Mouse (Mus musculus) liver, embryonic 12.5 days (tissue): Measurements from ENCODE around the gene Arf1. TPM values are rescaled to one million over a fixed set of nuclear protein-coding genes. Genes with fewer than 3 reads are reported as not detected.

ENCODE experiments used
- ATAC-seq: fragments of 200-750 bp; cut with Nextera tagmentation; 2 replicates; pipeline ENCODE4 v1.8.0; 2017; ENCODE audit warnings: moderate number of reproducible peaks, mild to moderate bottlenecking, moderate library complexity
- H3K27ac ChIP-seq: fragments of 300-500 bp; sonication (generic); 2 replicates; pipeline ENCODE4 v1.5.1; 2016; ENCODE audit warnings: mild to moderate bottlenecking
- H3K27me3 ChIP-seq: fragments of 300-500 bp; sonication (generic); replicated peaks from 2 replicates; pipeline ENCODE4 v1.6.1; 2016; ENCODE audit warnings: mild to moderate bottlenecking, moderate library complexity
- H3K36me3 ChIP-seq: fragments of 300-500 bp; sonication (generic); 2 replicates; pipeline ENCODE4 v1.6.1; 2016; ENCODE audit warnings: mild to moderate bottlenecking, moderate library complexity
- H3K4me1 ChIP-seq: fragments of 300-500 bp; sonication (generic); 2 replicates; pipeline ENCODE4 v1.6.1; 2016
- H3K4me2 ChIP-seq: fragments of 300-500 bp; sonication (generic); 2 replicates; pipeline ENCODE4 v1.6.1; 2016; ENCODE audit warnings: mild to moderate bottlenecking, moderate library complexity
- H3K4me3 ChIP-seq: fragments of 300-500 bp; sonication (generic); 2 replicates; pipeline ENCODE4 v1.5.1; 2016; ENCODE audit warnings: mild to moderate bottlenecking, moderate library complexity
- H3K9ac ChIP-seq: fragments of 300-500 bp; sonication (generic); 2 replicates; pipeline ENCODE4 v1.6.1; 2016; ENCODE audit warnings: mild to moderate bottlenecking, moderate library complexity
- H3K9me3 ChIP-seq: fragments of 300-500 bp; sonication (generic); replicated peaks from 2 replicates; pipeline ENCODE4 v1.6.1; 2016; ENCODE audit warnings: mild to moderate bottlenecking, moderate library complexity
- WGBS: fragments of 180-500 bp; shearing (Covaris S2); methylation state at CpG from one replicate; pipeline ENCODE4 v1.1.7; 2016; ENCODE audit not compliant: insufficient replicate concordance; 5-methylcytosine and 5-hydroxymethylcytosine counted together
- polyA plus RNA-seq: library from polyadenylated mRNA; unstranded; fragments of >200 nt; fragmentation: Nextera tagmentation; extraction: Ambion mirVana; gene quantifications from 2 replicates; pipeline ENCODE4 v1.2.1, GENCODE M21; 2016

Arf1 gene
- 341 TPM in 2 replicates for polyA plus RNA-seq

- no peaks in the 10 kb centered on the region for H3K9me3 ChIP-seq
- peak; percentile 95 for ATAC-seq
- peaks cover 19% of the 10 kb centered on the region for H3K27me3 ChIP-seq
- H3K36me3 ChIP-seq: peaks cover 22% of the 10 kb centered on the region
- peak within 1 kb of the TSS; percentile 97 for H3K27ac ChIP-seq
- peaks cover 55% of the 10 kb centered on the region for H3K4me1 ChIP-seq
- peak within 1 kb of the TSS; percentile 96 for H3K4me3 ChIP-seq
- 4% methylated on average over 59 of the region's 59 CpGs for WGBS
- peak within 1 kb of the TSS; percentile 99 for H3K9ac ChIP-seq
- peak within 1 kb of the TSS; percentile 86 for H3K4me2 ChIP-seq
These were observed at the start of gene Arf1 for GRCm38 (mm10) chr11:59228122-59228953. Gene Arf1, minus strand, starts transcription at chr11:59228270.

- Histone ChIP-seq H3K27me3 (peaks cover 98% of the 10 kb centered on the region), H3K4me1 (no peaks in the 10 kb centered on the region), H3K4me3 (no peak overlapping the region), H3K9ac (no peak overlapping the region), H3K27ac (no peak overlapping the region), H3K9me3 (no peaks in the 10 kb centered on the region), H3K36me3 (no peaks in the 10 kb centered on the region), H3K4me2 (no peak overlapping the region)
- ATAC-seq: no peak
- 5% methylated on average over 2 of the region's 2 CpGs for WGBS
These were observed 48.8 kb upstream of the Arf1 start for GRCm38 (mm10) chr11:59276877-59277276.

DNA sequence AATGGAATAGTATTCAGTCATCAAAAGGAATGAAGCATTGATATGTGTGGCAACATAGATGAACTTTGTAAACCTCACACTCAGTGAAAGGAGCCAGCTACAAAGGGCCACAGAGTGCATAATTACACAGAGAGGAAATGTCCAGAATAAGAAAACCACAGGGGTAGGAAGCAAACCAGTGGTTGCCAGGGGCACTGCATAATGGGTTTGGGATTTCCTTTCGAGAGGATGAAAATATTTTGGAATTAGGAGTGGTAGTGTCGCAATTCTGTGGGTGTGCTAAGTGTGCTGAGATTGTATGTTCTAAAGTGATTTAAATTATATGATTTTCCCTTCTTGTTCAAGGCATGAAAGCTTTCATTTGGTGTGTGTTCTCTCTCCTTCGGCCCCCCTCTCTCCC lies 46.1 kb upstream of the Arf1 start:
- Histone ChIP-seq H3K36me3 (no peaks in the 10 kb centered on the region), H3K27ac (no peak overlapping the region), H3K9ac (no peak overlapping the region), H3K27me3 (peaks cover 95% of the 10 kb centered on the region), H3K4me3 (no peak overlapping the region), H3K4me2 (no peak overlapping the region), H3K4me1 (no peaks in the 10 kb centered on the region), H3K9me3 (no peaks in the 10 kb centered on the region)
- WGBS: 61% methylated on average over 3 of the region's 3 CpGs
- no peak for ATAC-seq

DNA sequence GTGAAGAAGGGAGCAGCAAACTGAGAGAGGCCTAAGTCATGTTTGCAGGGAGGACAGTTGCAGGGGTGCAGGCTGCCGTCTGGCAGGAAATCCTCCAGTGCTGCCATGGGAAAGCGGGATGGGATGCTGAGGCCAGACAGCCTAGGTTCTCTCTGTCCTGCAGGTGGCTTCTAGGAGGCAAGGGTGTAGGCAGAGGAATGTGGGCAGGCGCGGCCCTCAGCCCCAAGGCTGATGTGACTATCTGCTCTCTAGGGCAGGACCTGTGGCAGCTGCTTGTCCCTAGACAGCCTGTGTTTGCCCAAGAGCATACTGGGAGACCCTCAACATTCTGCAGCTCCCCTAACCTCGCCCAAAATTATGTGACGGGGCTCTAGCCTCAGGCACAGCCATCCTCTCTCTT lies 38.7 kb upstream of the Arf1 start:
- Histone ChIP-seq H3K4me3 (no peak overlapping the region), H3K9me3 (peaks cover 8% of the 10 kb centered on the region), H3K9ac (no peak overlapping the region), H3K27ac (no peak overlapping the region), H3K27me3 (peaks cover 98% of the 10 kb centered on the region), H3K4me2 (no peak overlapping the region), H3K4me1 (peaks cover 29% of the 10 kb centered on the region), H3K36me3 (no peaks in the 10 kb centered on the region)
- no peak for ATAC-seq
- 19% methylated on average over 6 of the region's 6 CpGs for WGBS

DNA sequence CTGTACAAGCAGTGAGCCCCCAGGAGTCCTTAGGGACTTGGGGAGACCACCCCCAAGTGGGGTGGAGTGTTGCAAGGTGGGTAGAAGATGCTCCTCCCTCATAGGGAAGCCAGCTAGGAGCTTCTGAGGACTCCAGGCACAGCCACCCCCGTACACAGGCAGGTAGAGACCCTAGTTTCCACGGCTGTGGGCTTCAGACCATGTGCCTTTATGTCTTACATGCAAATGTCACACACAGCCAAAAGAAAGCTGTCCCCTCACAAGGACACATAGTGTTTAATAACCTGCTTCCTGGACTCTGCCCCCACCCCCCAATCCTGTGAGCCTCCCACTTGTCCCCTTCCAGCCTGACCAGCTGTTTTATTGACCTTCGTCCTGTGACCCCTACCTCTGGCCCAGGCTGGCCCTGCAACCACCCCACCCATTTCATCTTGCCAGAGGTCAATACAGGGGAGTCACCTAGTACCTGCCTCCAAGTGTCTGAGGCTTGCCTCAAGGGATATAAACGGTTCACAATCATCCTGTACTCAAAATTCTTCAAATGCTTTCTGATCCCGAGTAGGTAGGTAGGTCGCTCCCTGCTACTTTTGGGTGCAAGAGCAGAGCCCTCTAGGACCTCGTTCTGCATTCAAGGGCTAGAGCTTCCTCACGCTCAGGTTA lies 37.2 kb upstream of the Arf1 start:
- H3K9me3 ChIP-seq: peaks cover 8% of the 10 kb centered on the region
- no peak overlapping the region for H3K4me2 ChIP-seq
- H3K36me3 ChIP-seq: no peaks in the 10 kb centered on the region
- peaks cover 88% of the 10 kb centered on the region for H3K27me3 ChIP-seq
- no peak overlapping the region for H3K4me3 ChIP-seq
- no peak overlapping the region for H3K27ac ChIP-seq
- H3K9ac ChIP-seq: no peak overlapping the region
- ATAC-seq: no peak
- 64% methylated on average over 8 of the region's 8 CpGs for WGBS
- H3K4me1 ChIP-seq: peaks cover 44% of the 10 kb centered on the region

GRCm38 (mm10) chr11:59264593-59264992 lies 36.5 kb upstream of the Arf1 start:
- 10% methylated on average over 8 of the region's 8 CpGs for WGBS
- H3K36me3 ChIP-seq: no peaks in the 10 kb centered on the region
- no peak overlapping the region for H3K27ac ChIP-seq
- H3K9me3 ChIP-seq: peaks cover 8% of the 10 kb centered on the region
- peak overlapping the region; percentile 59 for H3K4me3 ChIP-seq
- no peak for ATAC-seq
- H3K9ac ChIP-seq: peak overlapping the region; percentile 57; the same call in 1 of the 2 replicates
- H3K4me2 ChIP-seq: peak overlapping the region; percentile 89
- peaks cover 51% of the 10 kb centered on the region for H3K4me1 ChIP-seq
- H3K27me3 ChIP-seq: peaks cover 87% of the 10 kb centered on the region

- Histone ChIP-seq H3K4me1 (peaks cover 56% of the 10 kb centered on the region), H3K9me3 (peaks cover 8% of the 10 kb centered on the region), H3K9ac (peak overlapping the region; percentile 57), H3K4me3 (peak overlapping the region; percentile 59), H3K27ac (no peak overlapping the region), H3K27me3 (peaks cover 84% of the 10 kb centered on the region), H3K4me2 (peak overlapping the region; percentile 89), H3K36me3 (no peaks in the 10 kb centered on the region)
- no peak for ATAC-seq
- WGBS: 1% methylated on average over 56 of the region's 56 CpGs
These were observed 35.9 kb upstream of the Arf1 start for GRCm38 (mm10) chr11:59263870-59264563.

- Histone ChIP-seq H3K27ac (peak overlapping the region; percentile 92; the same call in 1 of the 2 replicates), H3K4me1 (peaks cover 57% of the 10 kb centered on the region), H3K4me2 (no peak overlapping the region), H3K4me3 (no peak overlapping the region), H3K36me3 (no peaks in the 10 kb centered on the region), H3K9ac (no peak overlapping the region), H3K27me3 (peaks cover 84% of the 10 kb centered on the region), H3K9me3 (no peaks in the 10 kb centered on the region)
- no peak for ATAC-seq
These were observed 34.2 kb upstream of the Arf1 start for GRCm38 (mm10) chr11:59262308-59262707.

DNA sequence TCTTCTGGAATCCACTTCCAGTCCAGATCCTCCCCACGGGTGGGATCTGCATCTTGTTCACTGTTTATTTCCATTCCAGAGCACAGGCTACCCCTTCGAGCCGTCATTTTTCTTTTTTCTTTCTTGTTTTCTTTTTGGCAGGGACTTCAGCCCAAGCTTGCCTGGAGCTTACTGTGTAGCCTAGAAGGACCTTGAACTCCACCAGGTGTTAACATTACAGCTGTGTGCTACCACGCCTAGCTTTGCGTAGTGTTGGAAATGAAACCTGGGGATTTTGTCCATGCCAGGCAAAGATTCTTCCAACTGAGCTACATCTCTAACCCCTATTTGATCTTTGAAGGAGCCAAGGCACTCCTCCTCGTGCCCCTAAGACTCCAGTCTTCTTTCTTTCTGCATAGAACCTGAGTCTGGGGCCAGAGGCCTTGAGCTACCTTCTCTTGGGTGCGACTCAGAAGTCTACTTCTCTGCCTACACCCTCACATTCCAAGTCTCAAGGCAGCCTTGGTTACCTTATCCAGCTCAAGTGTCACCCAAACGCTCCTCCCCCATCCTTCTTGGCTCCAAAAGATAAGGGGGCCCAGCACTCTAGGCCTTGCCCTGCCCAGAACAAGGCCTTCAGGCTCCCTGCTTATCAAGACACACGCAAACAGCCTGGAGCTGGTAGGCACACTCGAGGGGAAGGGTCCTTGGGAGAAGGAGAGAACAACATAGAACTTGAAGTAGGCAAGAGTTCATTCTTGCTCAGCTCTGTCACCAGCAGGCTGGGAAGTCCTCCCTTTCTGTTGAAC lies 32.8 kb upstream of the Arf1 start:
- peak overlapping the region; percentile 92 for H3K27ac ChIP-seq
- peaks cover 84% of the 10 kb centered on the region for H3K27me3 ChIP-seq
- peak overlapping the region; percentile 60 for H3K9ac ChIP-seq
- WGBS: 37% methylated on average over 10 of the region's 10 CpGs
- H3K4me3 ChIP-seq: peak overlapping the region; percentile 33
- peak overlapping the region; percentile 69 for H3K4me2 ChIP-seq
- peak; percentile 99 for ATAC-seq
- peaks cover 57% of the 10 kb centered on the region for H3K4me1 ChIP-seq
- no peaks in the 10 kb centered on the region for H3K36me3 ChIP-seq
- H3K9me3 ChIP-seq: no peaks in the 10 kb centered on the region

DNA sequence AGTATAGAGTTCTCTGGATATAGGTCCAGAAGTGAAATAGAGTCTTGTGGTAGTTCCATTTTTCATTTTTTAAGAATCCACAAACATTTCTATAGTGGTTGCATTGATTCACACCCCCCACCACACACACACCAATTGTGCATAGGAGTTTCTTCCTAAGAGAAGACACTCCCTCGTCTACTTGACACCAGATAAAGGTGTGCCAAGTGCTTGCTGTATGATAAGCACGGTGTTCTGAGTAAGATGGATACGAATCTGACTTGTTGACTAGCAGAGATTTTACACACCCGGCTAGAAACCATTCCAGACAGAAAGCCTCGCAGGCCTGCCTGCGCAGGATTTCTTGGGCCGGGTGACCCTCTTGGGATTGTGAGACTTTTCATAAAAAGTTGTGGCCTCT lies 31.6 kb upstream of the Arf1 start:
- peak overlapping the region; percentile 69 for H3K4me2 ChIP-seq
- peaks cover 54% of the 10 kb centered on the region for H3K4me1 ChIP-seq
- H3K27me3 ChIP-seq: peaks cover 82% of the 10 kb centered on the region
- no peaks in the 10 kb centered on the region for H3K36me3 ChIP-seq
- H3K9me3 ChIP-seq: no peaks in the 10 kb centered on the region
- H3K4me3 ChIP-seq: no peak overlapping the region
- WGBS: 43% methylated on average over 7 of the region's 7 CpGs
- ATAC-seq: 0 out of 2 replicates have a peak, but pooled peaks have one; percentile 22
- H3K27ac ChIP-seq: peak overlapping the region; percentile 92; the same call in 1 of the 2 replicates
- no peak overlapping the region for H3K9ac ChIP-seq

DNA sequence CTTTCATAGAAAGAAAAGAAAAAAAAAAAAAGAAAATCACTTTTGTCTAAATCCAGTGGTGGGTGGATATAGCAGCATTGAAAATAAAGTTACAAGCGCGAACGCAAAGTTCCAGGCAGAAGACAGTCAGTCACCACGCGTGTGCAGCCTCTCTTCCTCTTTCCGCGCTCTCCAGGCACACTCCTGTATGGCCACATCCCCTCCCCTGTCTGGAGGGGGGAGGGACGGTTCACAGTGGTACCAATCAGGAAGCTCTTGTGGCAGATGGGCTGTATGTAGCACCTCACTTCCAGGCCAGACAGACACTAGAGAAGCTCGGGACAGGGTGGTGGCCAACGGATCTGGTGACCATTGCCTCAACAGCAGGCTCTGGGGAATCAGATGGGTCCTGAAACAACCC lies 20.0 kb upstream of the Arf1 start:
- WGBS: 18% methylated on average over 10 of the region's 10 CpGs
- H3K4me1 ChIP-seq: no peaks in the 10 kb centered on the region
- no peaks in the 10 kb centered on the region for H3K36me3 ChIP-seq
- no peak overlapping the region for H3K27ac ChIP-seq
- H3K4me2 ChIP-seq: no peak overlapping the region
- H3K27me3 ChIP-seq: peaks cover 98% of the 10 kb centered on the region
- no peak for ATAC-seq
- no peaks in the 10 kb centered on the region for H3K9me3 ChIP-seq
- no peak overlapping the region for H3K9ac ChIP-seq
- H3K4me3 ChIP-seq: no peak overlapping the region
